Mouse (Mus musculus) A20 (cell line): ENCODE data around the gene Ttc27.
A peak's percentile ranks its signal among the peaks of the same experiment; 100 is the strongest.
"Not testable (repeated sequence)": the region's sequence is repeated elsewhere in the genome, so short reads cannot be mapped to it uniquely, and the experiment has no call there.

ENCODE experiments used
- DNase-seq: peaks from one replicate; pipeline ENCODE4 v3.0.0-alpha.2; 2011; ENCODE audit warnings: low read depth, low spot score

Ttc27 gene

GRCm38 (mm10) chr17:74717618-74718151 lies at the start of gene Ttc27:
TSS of gene Ttc27 (plus strand) at chr17:74717732.
- DNase-seq = peak; percentile 95

- no peak for DNase-seq
These were observed 49.5 kb upstream of the Ttc27 start for GRCm38 (mm10) chr17:74668010-74668409.

GRCm38 (mm10) chr17:74670031-74670430 lies 47.5 kb upstream of the Ttc27 start:
- DNase-seq = no peak

- no peak for DNase-seq
These were observed 45.1 kb upstream of the Ttc27 start for GRCm38 (mm10) chr17:74672446-74672845.

- peak; percentile 50 for DNase-seq
These were observed 44.3 kb upstream of the Ttc27 start for GRCm38 (mm10) chr17:74673251-74673650.

GRCm38 (mm10) chr17:74678061-74678460 lies 39.5 kb upstream of the Ttc27 start:
- no peak for DNase-seq

- no peak for DNase-seq
These were observed 32.6 kb upstream of the Ttc27 start for GRCm38 (mm10) chr17:74684927-74685326.

GRCm38 (mm10) chr17:74688555-74688954 lies 29.0 kb upstream of the Ttc27 start:
- no peak for DNase-seq

GRCm38 (mm10) chr17:74689406-74689805 lies 28.1 kb upstream of the Ttc27 start:
- DNase-seq = no peak

GRCm38 (mm10) chr17:74701661-74702060 lies 15.9 kb upstream of the Ttc27 start:
- DNase-seq = not testable (repeated sequence)

- no peak for DNase-seq
These were observed 12.1 kb upstream of the Ttc27 start for GRCm38 (mm10) chr17:74705480-74705879.

- DNase-seq = no peak
These were observed 10.9 kb upstream of the Ttc27 start for GRCm38 (mm10) chr17:74706593-74706992.

GRCm38 (mm10) chr17:74707637-74708152 lies 9.8 kb upstream of the Ttc27 start:
- no peak for DNase-seq

- no peak for DNase-seq
These were observed 6.8 kb upstream of the Ttc27 start for GRCm38 (mm10) chr17:74710731-74711130.

- DNase-seq = no peak
These were observed 5.9 kb upstream of the Ttc27 start for GRCm38 (mm10) chr17:74711627-74712026.

- no peak for DNase-seq
These were observed 2.4 kb upstream of the Ttc27 start for GRCm38 (mm10) chr17:74715128-74715527.

GRCm38 (mm10) chr17:74715724-74716123 lies 1.8 kb upstream of the Ttc27 start:
- no peak for DNase-seq

GRCm38 (mm10) chr17:74716643-74717042 lies 889 bp upstream of the Ttc27 start:
- DNase-seq = no peak

GRCm38 (mm10) chr17:74717091-74717617 lies 378 bp upstream of the Ttc27 start:
- no peak for DNase-seq

GRCm38 (mm10) chr17:74732872-74733271 lies 15.3 kb downstream of the Ttc27 start:
- DNase-seq = peak; percentile 56

GRCm38 (mm10) chr17:74735392-74735791 lies 17.9 kb downstream of the Ttc27 start:
- DNase-seq = no peak

- no peak for DNase-seq
These were observed 32.1 kb downstream of the Ttc27 start for GRCm38 (mm10) chr17:74749659-74750058.

GRCm38 (mm10) chr17:74751026-74751425 lies 33.5 kb downstream of the Ttc27 start:
- DNase-seq = no peak
